Mouse (Mus musculus): Measurements from ENCODE around the gene Mdga1.
"Not testable (repeated sequence)": the region's sequence is repeated elsewhere in the genome, so short reads cannot be mapped to it uniquely, and the experiment has no call there.

The Mdga1 gene

GRCm38 (mm10) chr17:29795050-29795770, 174.7 kb downstream of the Mdga1 start:
- no peak for DNase-seq

DNA sequence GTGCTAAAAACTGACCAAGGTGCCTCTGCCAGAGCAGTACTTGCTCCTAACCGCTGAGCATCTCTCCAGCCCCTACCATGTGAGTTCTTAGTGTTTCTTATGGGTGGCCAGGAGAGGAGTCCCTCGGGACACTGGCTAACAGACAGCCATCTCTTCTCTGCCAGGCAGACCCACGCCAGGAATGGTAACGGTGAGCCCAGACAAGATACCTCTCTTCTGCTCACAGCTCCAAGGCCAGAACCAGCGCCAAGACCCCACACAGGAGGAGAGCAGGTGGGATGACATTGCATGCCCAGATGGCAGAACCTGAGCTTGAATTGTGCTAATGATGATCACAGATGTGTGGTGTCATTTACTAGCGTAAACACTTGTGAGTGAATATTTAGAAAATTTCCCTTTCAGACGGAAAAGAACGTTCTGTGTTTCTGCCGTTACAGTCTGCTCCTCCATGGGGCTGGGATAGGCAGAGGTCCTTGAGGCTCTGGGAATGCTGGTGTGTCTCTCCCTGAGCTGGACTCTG, 178.3 kb downstream of the Mdga1 start:
- DNase-seq = no peak

GRCm38 (mm10) chr17:29790231-29790740, 179.6 kb downstream of the Mdga1 start:
- no peak for DNase-seq

GRCm38 (mm10) chr17:29789715-29790114, 180.2 kb downstream of the Mdga1 start:
- DNase-seq = peak in 1 of 2 experiments; percentile 30

DNA sequence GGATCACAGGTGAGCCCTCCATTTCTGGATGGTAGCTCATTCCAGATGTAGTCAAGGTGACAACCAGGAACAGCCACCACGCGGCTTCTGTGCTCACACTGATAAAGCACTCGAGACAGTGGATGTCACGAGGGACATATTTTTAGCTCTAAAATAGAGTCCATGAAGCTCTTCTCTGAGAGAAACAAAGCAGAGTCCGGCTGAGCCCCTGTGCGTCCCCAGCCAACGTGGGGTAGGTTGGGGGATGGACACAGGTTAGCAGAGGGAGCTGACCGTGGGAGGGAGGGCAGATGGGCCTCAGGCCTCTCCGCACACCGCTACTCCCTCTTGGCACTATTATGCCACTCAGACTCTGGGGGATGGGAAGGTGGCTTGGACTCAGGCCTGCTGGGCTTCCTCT, 181.3 kb downstream of the Mdga1 start:
- no peak for DNase-seq

DNA sequence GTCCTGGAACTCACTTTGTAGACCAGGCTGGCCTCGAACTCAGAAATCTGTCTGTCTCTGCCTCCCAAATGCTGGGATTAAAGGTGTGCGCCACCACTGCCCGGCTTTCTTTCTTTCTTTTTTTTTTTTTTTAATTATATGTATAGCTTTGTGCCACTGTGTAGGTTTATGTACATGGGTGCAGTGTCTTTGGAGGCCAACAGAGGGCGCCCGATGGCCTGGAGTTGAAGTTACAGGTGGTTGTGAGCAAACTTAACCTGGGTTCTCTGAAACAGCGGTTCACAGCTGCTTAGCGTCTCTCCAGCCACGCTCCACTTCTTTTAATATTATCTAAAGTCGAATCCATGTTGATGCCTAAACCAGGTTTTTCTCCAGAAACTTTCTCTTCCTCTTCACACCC, 185.1 kb downstream of the Mdga1 start:
- no peak for DNase-seq

DNA sequence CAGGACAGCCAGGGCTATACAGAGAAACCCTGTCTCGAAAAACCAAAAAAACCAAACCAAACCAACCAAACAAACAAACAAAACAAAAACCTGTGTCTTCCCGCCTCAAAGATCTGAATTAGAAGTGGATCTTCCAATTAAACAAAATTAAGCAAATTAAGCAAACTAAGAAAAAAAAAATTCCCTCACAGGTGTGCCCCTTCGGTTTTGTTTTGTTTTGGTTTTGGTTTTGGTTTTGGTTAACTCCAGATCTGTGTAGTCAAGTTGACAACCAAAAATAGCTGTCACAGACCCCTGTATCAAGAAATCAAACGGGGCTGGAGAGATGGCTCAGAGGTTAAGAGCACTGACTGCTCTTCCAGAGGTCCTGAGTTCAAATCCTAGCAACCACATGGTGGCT, 188.4 kb downstream of the Mdga1 start:
- not testable (repeated sequence) for DNase-seq

GRCm38 (mm10) chr17:29778021-29778420, 191.9 kb downstream of the Mdga1 start:
- no peak for DNase-seq
